Mouse (Mus musculus) MEL (cell line): ENCODE results near the gene Hbp1. TPM values are rescaled to one million over a fixed set of nuclear protein-coding genes. Genes with fewer than 3 reads are reported as not detected.

Experiments
- DNase-seq: peaks from one replicate; pipeline ENCODE4 v3.0.0; 2011; ENCODE audit warnings: low read depth, low spot score
- H3K27ac ChIP-seq: 2 replicates; pipeline ENCODE4 v1.5.1; 2012; ENCODE audit warnings: low read depth, mild to moderate bottlenecking, control low read depth, low read length, moderate library complexity; ENCODE audit not compliant: control insufficient read depth
- H3K27me3 ChIP-seq, 2 experiments: fragments of 150-350 bp in 1 of 2; sonication (generic) in 1 of 2; 2 replicates each; pipeline ENCODE4 v1.6.1; 2012; ENCODE audit warnings: low read length in 2 of 2, mild to moderate bottlenecking in 2 of 2, improper control_type of control experiment in 1 of 2, moderate library complexity in 1 of 2; ENCODE audit not compliant: insufficient read depth in 2 of 2, control insufficient read depth in 1 of 2
- H3K36me3 ChIP-seq, 2 experiments: 2 replicates each; pipeline ENCODE4 v1.6.1; 2012 to 2014; ENCODE audit warnings: low read length in 2 of 2, improper control_type of control experiment in 1 of 2, inconsistent platforms in 1 of 2, mild to moderate bottlenecking in 1 of 2; ENCODE audit not compliant: insufficient read depth in 2 of 2, control insufficient read depth in 1 of 2
- H3K4me1 ChIP-seq, 2 experiments: fragments of 150-350 bp in 1 of 2; sonication (generic) in 1 of 2; 2 replicates each; pipeline ENCODE4 v1.6.1; 2012; ENCODE audit warnings: low read length in 2 of 2, improper control_type of control experiment in 1 of 2, mild to moderate bottlenecking in 1 of 2; ENCODE audit not compliant: insufficient read depth in 2 of 2, control insufficient read depth in 1 of 2
- H3K4me3 ChIP-seq, 2 experiments: fragments of 150-350 bp in 1 of 2; sonication (generic) in 1 of 2; 2 replicates each; pipeline ENCODE4 v1.5.1; 2012; ENCODE audit warnings: low read depth in 2 of 2, low read length in 2 of 2, mild to moderate bottlenecking in 2 of 2, moderate library complexity in 2 of 2, control low read depth in 1 of 2, improper control_type of control experiment in 1 of 2; ENCODE audit not compliant: control insufficient read depth in 1 of 2, insufficient read depth in 1 of 2
- H3K79me2 ChIP-seq: 2 replicates; pipeline ENCODE4 v1.6.1; 2012; ENCODE audit warnings: mild to moderate bottlenecking, low read length, moderate library complexity; ENCODE audit not compliant: control insufficient read depth, poor library complexity, insufficient read depth
- H3K9ac ChIP-seq: 2 replicates; pipeline ENCODE4 v1.6.1; 2012; ENCODE audit warnings: low read depth, mild to moderate bottlenecking, control low read depth, low read length, moderate library complexity; ENCODE audit not compliant: control insufficient read depth, poor library complexity, severe bottlenecking
- H3K9me3 ChIP-seq: fragments of 150-350 bp; sonication (generic); replicated peaks from 2 replicates; pipeline ENCODE4 v1.6.1; 2012; ENCODE audit warnings: mild to moderate bottlenecking, low read length, improper control_type of control experiment, moderate library complexity; ENCODE audit not compliant: insufficient read depth
- BHLHE40 ChIP-seq: IDR thresholded peaks from 2 replicates; pipeline ENCODE4 v1.6.1; 2012; ENCODE audit warnings: low read depth, mild to moderate bottlenecking, inconsistent platforms, low read length, improper control_type of control experiment, borderline replicate concordance
- CHD1 ChIP-seq: IDR thresholded peaks from 2 replicates; pipeline ENCODE4 v1.6.1; 2012; ENCODE audit warnings: low read depth, mild to moderate bottlenecking, inconsistent platforms, low read length, improper control_type of control experiment
- CHD2 ChIP-seq: IDR thresholded peaks from 2 replicates; pipeline ENCODE4 v1.6.1; 2011; ENCODE audit warnings: low read length, improper control_type of control experiment
- CTCF ChIP-seq, 3 experiments: IDR thresholded peaks in 2 of 3; conservative IDR thresholded peaks in 1 of 3; 2 replicates each; pipeline ENCODE4 v1.5.1; 2011 to 2012; ENCODE audit warnings: low read length in 3 of 3, low read depth in 2 of 3, mild to moderate bottlenecking in 2 of 3, improper control_type of control experiment in 1 of 3, inconsistent platforms in 1 of 3, mixed read lengths in 1 of 3, moderate library complexity in 1 of 3; ENCODE audit not compliant: control insufficient read depth in 1 of 3, insufficient read depth in 1 of 3, poor library complexity in 1 of 3, severe bottlenecking in 1 of 3
- EP300 ChIP-seq, 2 experiments: IDR thresholded peaks; 2 replicates each; pipeline ENCODE4 v1.6.1; 2011; ENCODE audit warnings: improper control_type of control experiment in 2 of 2, low read length in 2 of 2, low read depth in 1 of 2, mild to moderate bottlenecking in 1 of 2
- ETS1 ChIP-seq: IDR thresholded peaks from 2 replicates; pipeline ENCODE4 v1.6.1; 2012; ENCODE audit warnings: low read depth, mild to moderate bottlenecking, inconsistent platforms, low read length, improper control_type of control experiment, moderate library complexity
- GABPA ChIP-seq: IDR thresholded peaks from 2 replicates; pipeline ENCODE4 v1.6.1; 2012; ENCODE audit warnings: low read depth, mild to moderate bottlenecking, inconsistent platforms, low read length, improper control_type of control experiment, moderate library complexity
- GATA1 ChIP-seq: IDR thresholded peaks from 2 replicates; pipeline ENCODE4 v1.6.1; 2011; ENCODE audit warnings: low read depth, low read length, improper control_type of control experiment
- HCFC1 ChIP-seq: IDR thresholded peaks from 2 replicates; pipeline ENCODE4 v1.6.1; 2012; ENCODE audit warnings: low read depth, mild to moderate bottlenecking, inconsistent platforms, low read length, improper control_type of control experiment, moderate library complexity
- JUND ChIP-seq: IDR thresholded peaks from 2 replicates; pipeline ENCODE4 v1.6.1; 2011; ENCODE audit warnings: low read depth, mild to moderate bottlenecking, improper control_type of control experiment, low read length
- KAT2A ChIP-seq: conservative IDR thresholded peaks from 2 replicates; pipeline ENCODE4 v1.6.1; 2012; ENCODE audit warnings: low read depth, low read length, improper control_type of control experiment, inconsistent platforms
- MAFK ChIP-seq: IDR thresholded peaks from 2 replicates; pipeline ENCODE4 v1.6.1; 2011; ENCODE audit warnings: low read depth, mild to moderate bottlenecking, low read length, improper control_type of control experiment, borderline replicate concordance
- MAZ ChIP-seq: IDR thresholded peaks from 2 replicates; pipeline ENCODE4 v1.6.1; 2012; ENCODE audit warnings: low read depth, mild to moderate bottlenecking, inconsistent platforms, low read length, improper control_type of control experiment
- MYB ChIP-seq: IDR thresholded peaks from 2 replicates; pipeline ENCODE4 v1.6.1; 2011; ENCODE audit warnings: mild to moderate bottlenecking, low read depth, low read length, improper control_type of control experiment
- NELFE ChIP-seq: IDR thresholded peaks from 2 replicates; pipeline ENCODE4 v1.6.1; 2011; ENCODE audit warnings: low read depth, low read length, improper control_type of control experiment
- NRF1 ChIP-seq: IDR thresholded peaks from 2 replicates; pipeline ENCODE4 v1.6.1; 2014; ENCODE audit warnings: low read depth, mild to moderate bottlenecking, inconsistent platforms, low read length, improper control_type of control experiment, moderate library complexity; ENCODE audit not compliant: poor library complexity, insufficient read depth, severe bottlenecking
- POLR2A ChIP-seq, 2 experiments: IDR thresholded peaks; 2 replicates each; pipeline ENCODE4 v1.6.1; 2011 to 2012; ENCODE audit warnings: low read length in 2 of 2, mild to moderate bottlenecking in 2 of 2, control low read depth in 1 of 2, improper control_type of control experiment in 1 of 2, low read depth in 1 of 2, moderate library complexity in 1 of 2; ENCODE audit not compliant: control insufficient read depth in 1 of 2, insufficient read depth in 1 of 2, poor library complexity in 1 of 2
- POLR2AphosphoS2 ChIP-seq: IDR thresholded peaks from 2 replicates; pipeline ENCODE4 v1.6.1; 2011; ENCODE audit warnings: low read length, improper control_type of control experiment
- POLR2AphosphoS5 ChIP-seq: IDR thresholded peaks from 2 replicates; pipeline ENCODE4 v1.6.1; 2012; ENCODE audit warnings: low read depth, borderline replicate concordance, mild to moderate bottlenecking, inconsistent platforms, low read length, moderate library complexity, mixed read lengths
- RCOR1 ChIP-seq: IDR thresholded peaks from 2 replicates; pipeline ENCODE4 v1.6.1; 2012; ENCODE audit warnings: low read depth, mild to moderate bottlenecking, inconsistent platforms, low read length, improper control_type of control experiment
- SIN3A ChIP-seq: IDR thresholded peaks from 2 replicates; pipeline ENCODE4 v1.6.1; 2012; ENCODE audit warnings: low read length, improper control_type of control experiment, inconsistent platforms
- SMC3 ChIP-seq: IDR thresholded peaks from 2 replicates; pipeline ENCODE4 v1.6.1; 2011; ENCODE audit warnings: low read depth, low read length, improper control_type of control experiment
- UBTF ChIP-seq: IDR thresholded peaks from 2 replicates; pipeline ENCODE4 v1.6.1; 2012; ENCODE audit warnings: low read depth, mild to moderate bottlenecking, inconsistent platforms, low read length, improper control_type of control experiment, moderate library complexity, borderline replicate concordance; ENCODE audit not compliant: insufficient read depth
- USF1 ChIP-seq: IDR thresholded peaks from 2 replicates; pipeline ENCODE4 v1.6.1; 2014; ENCODE audit warnings: low read depth, mild to moderate bottlenecking, inconsistent platforms, low read length, improper control_type of control experiment, moderate library complexity
- USF2 ChIP-seq, 2 experiments: IDR thresholded peaks; 2 replicates each; pipeline ENCODE4 v1.6.1; 2011 to 2012; ENCODE audit warnings: improper control_type of control experiment in 2 of 2, low read length in 2 of 2, borderline replicate concordance in 1 of 2, inconsistent platforms in 1 of 2, low read depth in 1 of 2, mild to moderate bottlenecking in 1 of 2; ENCODE audit not compliant: insufficient read depth in 1 of 2
- ZC3H11A ChIP-seq: IDR thresholded peaks from 2 replicates; pipeline ENCODE4 v1.6.1; 2012; ENCODE audit warnings: low read depth, mild to moderate bottlenecking, inconsistent platforms, low read length, improper control_type of control experiment
- ZKSCAN1 ChIP-seq: IDR thresholded peaks from 2 replicates; pipeline ENCODE4 v1.6.1; 2012; ENCODE audit warnings: low read depth, mild to moderate bottlenecking, inconsistent platforms, low read length, improper control_type of control experiment, moderate library complexity
- ZMIZ1 ChIP-seq: IDR thresholded peaks from 2 replicates; pipeline ENCODE4 v1.6.1; 2012; ENCODE audit warnings: low read depth, mild to moderate bottlenecking, inconsistent platforms, low read length, improper control_type of control experiment, moderate library complexity
- ZNF384 ChIP-seq: IDR thresholded peaks from 2 replicates; pipeline ENCODE4 v1.6.1; 2012; ENCODE audit warnings: low read depth, mild to moderate bottlenecking, inconsistent platforms, low read length, improper control_type of control experiment
- polyA plus RNA-seq, 2 experiments: library from polyadenylated mRNA; stranded (reverse) in 1 of 2; unstranded in 1 of 2; fragments of >175 nt in 1 of 2; fragments of >200 nt in 1 of 2; gene quantifications; 2 replicates each; pipeline versions ENCODE4 v1.2.1 to v1.2.4; 2012; ENCODE audit warnings: low replicate concordance in 2 of 2, low read depth in 1 of 2; ENCODE audit not compliant: insufficient read length in 2 of 2, insufficient read depth in 1 of 2, missing spikeins in 1 of 2
- total RNA-seq: library from RNA; depleted of rRNA; stranded (reverse); fragments of 300-350 nt; gene quantifications from 2 replicates; pipeline ENCODE4 v1.2.3, GENCODE M21; 2012

Gene Hbp1
- total and polyA plus RNA-seq, 3 experiments = 4.3 to 8.8 TPM; not detected in 1

- DNase-seq = no peak
- no peak overlapping the region for H3K27ac ChIP-seq
Measured at GRCm38 (mm10) chr12:31969111-31969510, 18.8 kb upstream of the Hbp1 start.

GRCm38 (mm10) chr12:31967536-31967935 is 17.2 kb upstream of the Hbp1 start:
- Histone ChIP-seq H3K4me3 (no peak overlapping the region), H3K4me1 (peaks cover 4 to 7% of the 10 kb centered on the region in 2 experiments), H3K27me3 (no peaks in the 10 kb centered on the region), H3K27ac (no peak overlapping the region), H3K36me3 (peaks cover 2 to 22% of the 10 kb centered on the region in 2 experiments; a peak in 3 of 4 replicates), H3K79me2 (no peaks in the 10 kb centered on the region), H3K9me3 (no peaks in the 10 kb centered on the region), H3K9ac (no peak overlapping the region)
- peak; percentile 85 for DNase-seq
- no peak for TF ChIP-seq GABPA
- TF ChIP-seq USF2 (IDR thresholded peaks at IDR 0.05; ENCODE audit: borderline replicate concordance in 1 of 2, insufficient read depth in 1 of 2, low read depth in 1 of 2, low read length in 2 of 2) = no peak
- TF ChIP-seq SIN3A = peak; percentile 75
- no peak for TF ChIP-seq GATA1
- peak in 2 of 3 experiments; percentile 42 to 71 for TF ChIP-seq CTCF (IDR thresholded peaks at IDR 0.05 in 2 of 3, conservative IDR thresholded peaks at IDR 0.05 in 1 of 3; ENCODE audit: control insufficient read depth in 1 of 3, insufficient read depth in 1 of 3, low read depth in 2 of 3, low read length in 3 of 3, poor library complexity in 1 of 3, severe bottlenecking in 1 of 3)
- TF ChIP-seq NELFE = no peak
- TF ChIP-seq MYB = no peak
- TF ChIP-seq MAFK = no peak
- TF ChIP-seq ZMIZ1 = no peak
- no peak for TF ChIP-seq CHD2
- TF ChIP-seq POLR2A (IDR thresholded peaks at IDR 0.05; ENCODE audit: control insufficient read depth in 1 of 2, insufficient read depth in 1 of 2, low read depth in 1 of 2, low read length in 2 of 2, poor library complexity in 1 of 2) = no peak
- no peak for TF ChIP-seq CHD1
- peak; percentile 100 for TF ChIP-seq ZC3H11A
- TF ChIP-seq ZKSCAN1 = no peak
- TF ChIP-seq JUND = peak; percentile 90; the same call in 1 of the 2 replicates
- 0 out of 2 replicates have a peak, but pooled peaks have one; percentile 43 for TF ChIP-seq BHLHE40
- TF ChIP-seq SMC3 = peak; percentile 100
- TF ChIP-seq ETS1 = 0 out of 2 replicates have a peak, but pooled peaks have one; percentile 32
- no peak for TF ChIP-seq KAT2A
- TF ChIP-seq RCOR1 = 0 out of 2 replicates have a peak, but pooled peaks have one; percentile 40
- TF ChIP-seq POLR2AphosphoS2 = no peak
- TF ChIP-seq HCFC1 = no peak
- no peak for TF ChIP-seq POLR2AphosphoS5
- no peak for TF ChIP-seq MAZ
- TF ChIP-seq UBTF = no peak
- peak; percentile 89 for TF ChIP-seq ZNF384
- TF ChIP-seq USF1 = no peak

More at GRCm38 (mm10) chr12:31969111-31969510, 18.8 kb upstream of the Hbp1 start:
- Histone ChIP-seq H3K9ac (no peak overlapping the region), H3K79me2 (no peaks in the 10 kb centered on the region)
- TF ChIP-seq MYB = no peak
- no peak for TF ChIP-seq NRF1
- no peak for TF ChIP-seq MAZ
- TF ChIP-seq CTCF (IDR thresholded peaks at IDR 0.05 in 2 of 3, conservative IDR thresholded peaks at IDR 0.05 in 1 of 3; ENCODE audit: control insufficient read depth in 1 of 3, insufficient read depth in 1 of 3, low read depth in 2 of 3, low read length in 3 of 3, poor library complexity in 1 of 3, severe bottlenecking in 1 of 3) = no peak
- TF ChIP-seq EP300 (IDR thresholded peaks at IDR 0.05; ENCODE audit: low read depth in 1 of 2, low read length in 2 of 2) = no peak
- no peak for TF ChIP-seq ETS1
- no peak for TF ChIP-seq CHD2
- TF ChIP-seq ZKSCAN1 = no peak
- no peak for TF ChIP-seq HCFC1
- TF ChIP-seq BHLHE40 = no peak
- no peak for TF ChIP-seq CHD1
- no peak for TF ChIP-seq ZC3H11A
- TF ChIP-seq, all 39 proteins: peak for 0
- H3K4me3 ChIP-seq = no peak overlapping the region
- no peaks in the 10 kb centered on the region for H3K27me3 ChIP-seq
- H3K4me1 ChIP-seq = peaks cover 4 to 13% of the 10 kb centered on the region in 2 experiments
- no peaks in the 10 kb centered on the region for H3K9me3 ChIP-seq
- peaks cover 2 to 32% of the 10 kb centered on the region in 2 experiments; a peak in 3 of 4 replicates for H3K36me3 ChIP-seq
